In genomic region chr14:52146540-52146939, GRCm38 (mm10) we compare ENCODE assay signal across 10 mouse cellular contexts. TPM values are rescaled to one million over a fixed set of nuclear protein-coding genes. Genes with fewer than 3 reads are reported as not detected.
DNase-seq lines count a peak whose midpoint lies in the region; ATAC-seq and TF ChIP-seq lines count a peak whose summit lies in the region.
"Had no signal": no experiment of that assay in that cellular context is flagged by ENCODE, and none has a peak within 500 bp of the region (broad histone marks: within the 10 kb centered on the region; RNA-seq: fewer than 3 reads in every experiment).

No protein-coding gene starts in this region.

- H3K4me1 ChIP-seq in liver, adult 2 months (ENCODE audit: control insufficient read depth, insufficient read depth, low read length): no peaks in the 10 kb centered on the region
- no peaks in the 10 kb centered on the region for H3K4me1 ChIP-seq in liver, embryonic 11.5 days (replicated peaks; ENCODE audit: control insufficient read depth, insufficient read depth, low read length)
- H3K4me1 ChIP-seq in small intestine, adult 2 months (ENCODE audit: control insufficient read depth, insufficient read depth, insufficient read length, low read length): peaks cover 3% of the 10 kb centered on the region; the same call in 1 of the 2 replicates

- H3K27ac ChIP-seq in liver, adult 2 months (replicated peaks; ENCODE audit: insufficient read depth, low read depth, low read length): no peak overlapping the region
- no peak overlapping the region for H3K27ac ChIP-seq in liver, embryonic 11.5 days (ENCODE audit: low read depth, low read length)
- H3K27ac ChIP-seq in small intestine, adult 2 months (ENCODE audit: insufficient read depth, low read depth, low read length): no peak overlapping the region

- TF ChIP-seq CTCF in liver, adult 2 months (IDR thresholded peaks at IDR 0.05; ENCODE audit: low read depth, low read length): peak; percentile 44
- peak; percentile 40; the same call in 1 of the 2 replicates for TF ChIP-seq CTCF in small intestine, adult 2 months (IDR thresholded peaks at IDR 0.05; ENCODE audit: extremely low read depth, insufficient read length, insufficient replicate concordance, low read depth, low read length)

- H3K4me2 ChIP-seq in liver, embryonic 11.5 days: no peak overlapping the region

- no peaks in the 10 kb centered on the region for H3K36me3 ChIP-seq in liver, adult 2 months (ENCODE audit: control insufficient read depth, insufficient read depth, low read length)
- no peaks in the 10 kb centered on the region for H3K36me3 ChIP-seq in liver, embryonic 11.5 days (ENCODE audit: control insufficient read depth, insufficient read depth, low read length)
- H3K36me3 ChIP-seq in small intestine, adult 2 months (ENCODE audit: control insufficient read depth, insufficient read depth, low read length): no peaks in the 10 kb centered on the region

- ATAC-seq in liver, embryonic 11.5 days (replicated peaks; ENCODE audit: low FRiP score): no peak
- ATAC-seq in frontal cortex, adult (ENCODE audit: low TSS enrichment): no peak

- H3K9me3 ChIP-seq in liver, embryonic 11.5 days (ENCODE audit: control insufficient read depth, low read length): no peaks in the 10 kb centered on the region
- H3K9me3 ChIP-seq: megakaryocyte, embryonic 14.5 days had no signal

- no peaks in the 10 kb centered on the region for H3K27me3 ChIP-seq in liver, adult 2 months (ENCODE audit: control insufficient read depth, insufficient read depth, low read length)
- H3K27me3 ChIP-seq in liver, embryonic 11.5 days (replicated peaks; ENCODE audit: control insufficient read depth, insufficient read depth, low read length): no peaks in the 10 kb centered on the region
- no peaks in the 10 kb centered on the region for H3K27me3 ChIP-seq in small intestine, adult 2 months (ENCODE audit: control insufficient read depth, insufficient read depth, low read length)

- no peak overlapping the region for H3K4me3 ChIP-seq in liver, adult 2 months (ENCODE audit: insufficient read depth, low read depth, low read length)
- no peak overlapping the region for H3K4me3 ChIP-seq in liver, embryonic 11.5 days (ENCODE audit: low read depth, low read length)
- no peak overlapping the region for H3K4me3 ChIP-seq in small intestine, adult 2 months (ENCODE audit: low read depth, low read length)
- H3K4me3 ChIP-seq: megakaryocyte, embryonic 14.5 days had no signal

- DNase-seq in cerebellum, postnatal 10 days: peak; percentile 23 to 37
- no peak for DNase-seq in cerebellum, adult 9-11 months
- DNase-seq in liver, adult 2 months (ENCODE audit: extremely low read depth, low read depth, low spot score): peak; percentile 31
- no peak for DNase-seq in liver, embryonic 11.5 days (ENCODE audit: low spot score)
- peak; percentile 19 for DNase-seq in adipocyte (ENCODE audit: low spot score)
- no peak for DNase-seq in urinary bladder, postnatal 14 days (ENCODE audit: low spot score)
- DNase-seq: cerebellum, adult 11 months had no signal

- no peak for TF ChIP-seq POLR2A in liver, adult 2 months (IDR thresholded peaks at IDR 0.05; ENCODE audit: extremely low read depth, insufficient read depth, low read length)
- TF ChIP-seq POLR2A in small intestine, adult 2 months (IDR thresholded peaks at IDR 0.05; ENCODE audit: low read depth, low read length): no peak

- WGBS in liver, adult 2 months: 70% methylated on average over 4 of the region's 4 CpGs
- WGBS in liver, embryonic 11.5 days: 60% methylated on average over 4 of the region's 4 CpGs
- 71% methylated on average over 4 of the region's 4 CpGs for WGBS in small intestine, adult 2 months

- H3K79me2 ChIP-seq in liver, adult 2 months (ENCODE audit: control insufficient read depth, insufficient read depth, low read length): no peaks in the 10 kb centered on the region

- H3K9ac ChIP-seq in liver, adult 2 months (ENCODE audit: low read depth, low read length): no peak overlapping the region
- no peak overlapping the region for H3K9ac ChIP-seq in liver, embryonic 11.5 days (ENCODE audit: low read depth, low read length)

RNA-seq across cellular contexts. Expression of gene Rpgrip1, which starts 36.0 kb away (rescaled TPM):
- total RNA-seq in liver, adult 2 months (2014; rRNA removed): 0.55 and 1.2 TPM in 2 replicates
- 0.35 and 0.50 TPM in 2 replicates for polyA plus RNA-seq in liver, adult 2 months (2012; rRNA removed)
- polyA plus RNA-seq in liver, embryonic 11.5 days (2014; fragmentation: Nextera tagmentation; extraction: Ambion mirVana): 103 and 111 TPM in 2 replicates
- 0.86 and 1.0 TPM in 2 replicates for polyA plus RNA-seq in small intestine, adult 2 months (2012; rRNA removed)

RNA-seq across cellular contexts. Expression of gene Hnrnpc, which starts 42.7 kb away (rescaled TPM):
- 77.5 and 84.4 TPM in 2 replicates for total RNA-seq in liver, adult 2 months (2014; rRNA removed)
- polyA plus RNA-seq in liver, adult 2 months (2012; rRNA removed): 50.8 and 55.8 TPM in 2 replicates
- 698 and 737 TPM in 2 replicates for polyA plus RNA-seq in liver, embryonic 11.5 days (2014; fragmentation: Nextera tagmentation; extraction: Ambion mirVana)
- 8.4 and 22.4 TPM in 2 replicates for polyA plus RNA-seq in small intestine, adult 2 months (2012; rRNA removed)

RNA-seq across cellular contexts. Expression of gene Supt16, which starts 50.7 kb away (rescaled TPM):
- total RNA-seq in liver, adult 2 months (2014; rRNA removed): 13.6 and 16.0 TPM in 2 replicates
- 3.9 and 5.3 TPM in 2 replicates for polyA plus RNA-seq in liver, adult 2 months (2012; rRNA removed)
- 52.1 and 58.6 TPM in 2 replicates for polyA plus RNA-seq in liver, embryonic 11.5 days (2014; fragmentation: Nextera tagmentation; extraction: Ambion mirVana)
- 1.7 and 4.0 TPM in 2 replicates for polyA plus RNA-seq in small intestine, adult 2 months (2012; rRNA removed)

Comparison
In these comparisons a context has a peak if more than half of its experiments do, and no peak if none do; other contexts are left out.
1. DNase-seq: peak in cerebellum, postnatal 10 days (2 of 2), liver, adult 2 months (single experiment) and adipocyte (single experiment); none in cerebellum, adult 9-11 months (single experiment), liver, embryonic 11.5 days (single experiment) and urinary bladder, postnatal 14 days (single experiment).
2. RNA of gene Rpgrip1, which starts 36.0 kb away (polyA plus RNA-seq): 103 to 111 TPM in liver, embryonic 11.5 days; 0.86 to 1.0 TPM in small intestine, adult 2 months and 0.35 to 0.50 TPM in liver, adult 2 months; every median in the first group is over 10 times any median in the second.
3. RNA of gene Hnrnpc, which starts 42.7 kb away (polyA plus RNA-seq): 698 to 737 TPM in liver, embryonic 11.5 days; 50.8 to 55.8 TPM in liver, adult 2 months and 8.4 to 22.4 TPM in small intestine, adult 2 months; every median in the first group is over 10 times any median in the second.